Mouse (Mus musculus) monocyte, adult 5-6 weeks (primary cell): ENCODE measurements around the gene Mthfd1l. TPM values are rescaled to one million over a fixed set of nuclear protein-coding genes. Genes with fewer than 3 reads are reported as not detected.

Experiments
- ATAC-seq: fragments of 153-309, 156-312 bp; replicated peaks from 2 replicates; pipeline ENCODE4 v1.8.0; 2017; ENCODE audit warnings: mild to moderate bottlenecking; ENCODE audit not compliant: low TSS enrichment, insufficient number of reproducible peaks, severe bottlenecking, poor library complexity, low FRiP score
- total RNA-seq: library from RNA; stranded (forward); fragments of 200-1000, 200-491, 200-594 nt; gene quantifications from 3 replicates; pipeline ENCODE4 v1.2.3, GENCODE M21; 2017

Mthfd1l gene
- 28.2 to 57.1 TPM (median 34.6 TPM) in 3 replicates for total RNA-seq

DNA sequence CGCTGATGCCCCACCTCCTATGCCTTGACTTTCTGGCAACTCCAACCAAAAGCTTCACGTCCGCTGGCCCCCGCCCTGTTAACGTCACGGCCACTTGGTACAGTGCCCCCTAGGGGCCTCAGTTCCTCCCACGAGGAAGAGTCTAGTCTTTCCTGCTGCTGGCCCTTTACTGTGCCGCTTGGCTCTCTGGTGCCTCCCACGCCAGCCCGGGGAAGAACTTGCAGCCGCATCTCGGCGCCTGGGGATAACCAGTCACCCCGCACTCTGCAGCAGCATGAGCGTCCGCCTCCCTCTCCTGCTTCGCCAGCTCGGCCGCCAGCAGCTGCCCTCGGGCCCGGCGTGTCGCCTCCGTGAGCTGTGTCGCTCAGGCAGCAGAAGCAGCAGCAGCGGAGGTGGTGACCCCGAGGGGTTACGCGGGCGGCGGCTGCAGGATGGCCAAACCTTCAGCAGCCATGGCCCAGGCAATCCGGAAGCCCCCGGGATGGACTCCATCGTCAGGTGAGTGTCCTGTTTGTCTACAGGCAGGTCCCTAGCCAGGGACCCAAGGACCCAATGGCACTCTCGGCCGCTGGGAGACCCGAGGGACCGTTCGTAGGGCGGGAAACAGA lies at the start of gene Mthfd1l:
Mthfd1l (plus strand) TSS at position 138 of the 608 bp plus-strand sequence.
- ATAC-seq = peak; percentile 78

- no peak for ATAC-seq
These were observed 44.8 kb upstream of the Mthfd1l start for GRCm38 (mm10) chr10:3928008-3928545.

- ATAC-seq = no peak
These were observed 41.1 kb upstream of the Mthfd1l start for GRCm38 (mm10) chr10:3931831-3932230.

DNA sequence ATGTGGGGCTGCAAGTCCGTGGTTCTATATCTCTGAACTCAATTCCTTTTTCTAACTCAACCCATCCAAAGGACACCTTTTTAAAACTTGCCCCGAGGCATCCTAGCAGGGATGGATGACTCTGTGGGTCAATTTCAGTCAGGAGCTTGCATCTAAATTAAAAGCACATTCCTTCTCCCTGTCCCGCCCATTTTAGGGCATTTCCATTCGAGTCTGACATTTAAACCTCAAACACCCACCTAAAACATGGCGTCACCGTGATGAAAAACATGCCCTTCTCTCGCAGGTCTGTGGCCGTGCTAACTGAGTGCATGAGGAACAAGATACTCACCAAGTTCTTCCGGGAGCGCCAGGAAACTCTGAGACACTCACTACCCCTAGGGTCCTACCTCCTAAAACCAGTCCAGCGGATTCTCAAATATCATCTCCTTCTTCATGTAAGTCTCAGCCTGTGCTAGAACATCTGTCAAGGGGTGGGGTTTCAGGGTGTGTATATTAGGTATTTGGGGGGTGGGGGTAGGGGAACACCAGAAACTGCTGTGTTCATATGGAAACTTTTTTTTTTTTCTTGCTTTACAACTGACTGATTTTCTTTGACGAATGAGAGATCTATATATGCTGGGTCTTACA lies 39.5 kb upstream of the Mthfd1l start:
- ATAC-seq = no peak

GRCm38 (mm10) chr10:3936864-3937263 lies 36.1 kb upstream of the Mthfd1l start:
- ATAC-seq = no peak

DNA sequence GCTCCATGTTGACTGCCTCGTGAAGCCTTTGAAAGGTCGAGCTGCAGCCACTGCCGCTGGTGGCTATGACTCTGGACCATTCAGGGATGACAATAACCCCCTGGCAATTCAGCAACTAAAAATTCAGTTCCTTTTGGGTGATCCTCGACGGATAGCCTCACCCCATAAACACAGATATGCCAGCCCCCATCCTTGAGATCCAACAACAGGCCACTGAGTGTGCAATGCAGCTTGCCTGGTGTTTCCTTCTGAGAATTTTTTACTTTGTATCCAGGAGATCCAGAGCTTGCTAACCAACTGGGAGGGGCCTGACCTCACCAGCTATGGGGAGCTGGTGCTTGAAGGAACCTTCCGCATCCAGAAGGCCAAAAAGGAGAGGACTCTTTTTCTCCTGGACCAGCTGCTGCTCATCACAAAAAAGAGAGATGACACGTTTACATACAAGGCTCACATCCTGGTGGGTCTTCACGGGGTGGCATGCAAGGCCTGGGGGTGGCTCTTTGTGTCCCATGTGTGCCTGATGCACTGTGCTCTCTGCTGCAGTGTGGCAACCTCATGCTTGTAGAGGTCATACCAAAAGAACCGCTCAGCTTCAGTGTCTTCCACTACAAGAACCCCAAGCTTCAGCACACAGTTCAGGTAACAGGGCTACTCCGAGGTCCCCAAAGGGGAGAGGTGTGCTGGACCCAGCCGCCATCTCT lies 32.9 kb upstream of the Mthfd1l start:
- ATAC-seq = no peak

DNA sequence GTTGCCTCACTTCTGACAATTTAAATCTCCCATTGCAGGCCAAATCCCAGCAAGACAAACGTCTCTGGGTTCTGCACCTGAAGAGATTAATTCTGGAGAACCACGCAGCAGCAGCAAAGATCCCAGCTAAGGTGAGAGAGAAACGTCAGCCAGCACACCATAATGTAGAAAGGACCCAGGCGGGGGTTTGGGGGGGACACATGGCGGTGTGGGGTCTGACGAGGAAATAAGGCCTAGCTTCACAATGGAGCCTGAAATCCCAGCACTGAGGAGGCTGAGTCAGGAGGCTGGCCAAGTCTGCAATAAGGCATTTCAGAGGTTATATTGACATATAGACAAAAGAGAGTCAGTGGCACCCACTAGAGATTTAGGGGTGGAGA lies 32.3 kb upstream of the Mthfd1l start:
- no peak for ATAC-seq

GRCm38 (mm10) chr10:3941054-3941757 lies 31.7 kb upstream of the Mthfd1l start:
- no peak for ATAC-seq

- ATAC-seq = no peak
These were observed 30.6 kb upstream of the Mthfd1l start for GRCm38 (mm10) chr10:3942289-3942688.

DNA sequence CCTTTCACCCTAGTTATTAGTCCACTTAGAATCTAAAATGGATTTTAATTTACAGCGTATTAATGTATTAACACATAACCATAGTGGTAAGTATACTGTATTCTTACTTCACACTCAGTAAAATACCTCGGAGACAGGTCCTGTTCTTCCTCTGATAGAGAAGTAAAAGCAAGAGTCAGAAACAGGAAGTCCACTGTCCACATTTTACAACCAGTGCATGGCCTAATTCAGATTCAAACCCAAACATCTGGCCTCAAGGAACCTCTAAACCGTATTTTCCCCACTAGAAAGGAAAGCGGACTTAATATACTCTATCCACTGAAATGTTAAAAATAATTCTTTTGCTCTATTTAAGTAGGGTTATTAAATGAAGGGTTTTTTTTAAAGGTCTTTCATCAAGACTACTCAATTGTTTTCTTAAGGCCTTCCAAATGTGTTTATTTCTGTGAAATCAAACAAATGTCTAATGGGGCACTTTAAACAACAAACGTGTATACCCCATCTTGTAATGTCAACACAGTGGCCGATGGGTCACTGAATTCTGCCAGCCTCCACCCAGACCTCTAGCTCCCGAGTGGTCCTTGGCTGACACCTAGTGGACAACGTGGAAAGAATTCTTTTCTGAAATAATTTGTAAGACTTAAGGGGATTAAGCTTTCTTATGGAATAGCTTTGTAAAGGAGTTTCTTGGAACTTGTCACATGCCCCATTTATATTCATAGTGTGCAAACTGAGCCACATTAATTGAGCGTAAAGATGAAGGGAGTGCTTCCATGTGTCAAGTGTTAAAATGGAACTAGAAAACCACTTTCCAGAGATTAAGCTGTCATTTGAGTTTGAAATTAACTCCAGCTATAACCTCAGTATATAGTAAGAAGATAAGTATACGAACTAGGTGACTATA lies 29.2 kb upstream of the Mthfd1l start:
- peak; percentile 64; the same call in 1 of the 2 replicates for ATAC-seq

DNA sequence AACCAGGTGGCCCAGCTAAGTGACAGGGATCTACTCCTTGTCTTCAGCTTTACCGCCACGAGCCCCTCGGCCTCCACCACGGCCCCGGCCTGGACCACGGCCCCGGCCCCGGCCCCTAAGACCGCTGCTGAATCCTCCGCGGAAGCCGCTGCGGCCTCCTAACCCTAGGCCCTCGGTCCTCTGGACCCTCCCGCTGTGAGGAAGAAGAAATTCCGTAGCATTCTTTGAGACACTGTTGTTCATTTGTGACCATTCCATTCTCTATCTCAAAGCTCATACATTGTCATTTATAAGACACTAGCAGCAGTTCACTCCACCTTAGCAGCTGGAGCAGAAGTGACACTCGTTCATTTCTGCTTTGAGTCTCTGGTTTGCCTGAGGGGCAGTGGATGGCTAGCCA lies 26.0 kb upstream of the Mthfd1l start:
- ATAC-seq = no peak

- no peak for ATAC-seq
These were observed 25.6 kb upstream of the Mthfd1l start for GRCm38 (mm10) chr10:3947346-3947745.

GRCm38 (mm10) chr10:3949306-3949705 lies 23.6 kb upstream of the Mthfd1l start:
- no peak for ATAC-seq

DNA sequence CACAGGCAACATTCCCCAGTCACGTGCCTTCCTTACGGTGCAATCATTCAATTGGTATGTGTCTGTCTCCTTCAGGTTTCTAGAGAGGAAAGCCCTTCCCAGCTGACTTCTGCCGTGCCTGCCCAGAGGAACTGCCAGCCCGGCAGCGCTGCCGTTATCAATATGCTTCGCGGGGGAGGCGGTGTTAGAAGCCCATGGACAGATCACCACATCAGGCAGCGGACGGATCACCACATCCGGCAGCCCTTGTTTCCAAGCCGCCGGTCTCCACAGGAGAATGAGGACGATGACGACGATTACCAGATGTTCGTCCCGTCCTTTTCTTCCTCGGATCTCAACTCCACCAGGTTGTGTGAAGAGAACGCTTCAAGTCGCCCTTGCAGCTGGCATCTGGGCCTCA lies 16.4 kb upstream of the Mthfd1l start:
- ATAC-seq = no peak

- no peak for ATAC-seq
These were observed 14.3 kb upstream of the Mthfd1l start for GRCm38 (mm10) chr10:3958591-3958990.

GRCm38 (mm10) chr10:3969026-3969425 lies 3.9 kb upstream of the Mthfd1l start:
- ATAC-seq = no peak

GRCm38 (mm10) chr10:3972237-3972636 lies 681 bp upstream of the Mthfd1l start:
- ATAC-seq = no peak

- peak; percentile 82 for ATAC-seq
These were observed 712 bp downstream of the Mthfd1l start for GRCm38 (mm10) chr10:3973589-3974070.
